Mouse (Mus musculus) G1E-ER4 (cell line): ENCODE results near the gene Ndrg3. TPM values are rescaled to one million over a fixed set of nuclear protein-coding genes. Genes with fewer than 3 reads are reported as not detected.

ENCODE experiments used
- GATA1 ChIP-seq: IDR thresholded peaks from one replicate; pipeline ENCODE4 v1.8.0; 2012; ENCODE audit warnings: low read length, inconsistent platforms
- polyA plus RNA-seq: library from polyadenylated mRNA; stranded (reverse); fragments of >175 nt; gene quantifications from 2 replicates; pipeline ENCODE4 v1.2.3, GENCODE M21; 2012

Gene Ndrg3
- polyA plus RNA-seq, 1 experiment = 11.7 TPM

- TF ChIP-seq GATA1 = no peak
Measured at GRCm38 (mm10) chr2:156970253-156970652, 21.6 kb downstream of the Ndrg3 start.

- TF ChIP-seq GATA1 = no peak
Measured at GRCm38 (mm10) chr2:156968501-156968900, 23.4 kb downstream of the Ndrg3 start.

GRCm38 (mm10) chr2:156967388-156967787, 24.5 kb downstream of the Ndrg3 start:
- no peak for TF ChIP-seq GATA1

GRCm38 (mm10) chr2:156963891-156964290, 28.0 kb downstream of the Ndrg3 start:
- no peak for TF ChIP-seq GATA1

- peak; percentile 48 for TF ChIP-seq GATA1
Measured at GRCm38 (mm10) chr2:156958496-156959252, 33.2 kb downstream of the Ndrg3 start.

GRCm38 (mm10) chr2:156957035-156957434, 34.8 kb downstream of the Ndrg3 start:
- no peak for TF ChIP-seq GATA1

GRCm38 (mm10) chr2:156956306-156956705, 35.5 kb downstream of the Ndrg3 start:
- TF ChIP-seq GATA1 = peak; percentile 23

- no peak for TF ChIP-seq GATA1
Measured at GRCm38 (mm10) chr2:156954463-156954862, 37.4 kb downstream of the Ndrg3 start.

GRCm38 (mm10) chr2:156951301-156952094, 40.4 kb downstream of the Ndrg3 start:
- TF ChIP-seq GATA1 = no peak

- no peak for TF ChIP-seq GATA1
Measured at GRCm38 (mm10) chr2:156950816-156951215, 41.0 kb downstream of the Ndrg3 start.

- TF ChIP-seq GATA1 = no peak
Measured at GRCm38 (mm10) chr2:156937795-156938194, 54.1 kb downstream of the Ndrg3 start.

- no peak for TF ChIP-seq GATA1
Measured at GRCm38 (mm10) chr2:156935005-156935404, 56.9 kb downstream of the Ndrg3 start.

- TF ChIP-seq GATA1 = no peak
Measured at GRCm38 (mm10) chr2:156933426-156933825, 58.4 kb downstream of the Ndrg3 start.

GRCm38 (mm10) chr2:156931421-156931820, 60.4 kb downstream of the Ndrg3 start:
- no peak for TF ChIP-seq GATA1

- no peak for TF ChIP-seq GATA1
Measured at GRCm38 (mm10) chr2:156930549-156930948, 61.3 kb downstream of the Ndrg3 start.

- no peak for TF ChIP-seq GATA1
Measured at GRCm38 (mm10) chr2:156929519-156930120, 62.2 kb downstream of the Ndrg3 start.

- no peak for TF ChIP-seq GATA1
Measured at GRCm38 (mm10) chr2:156928606-156929005, 63.2 kb downstream of the Ndrg3 start.
